Mouse (Mus musculus): ENCODE data around the gene Spink4. TPM values are rescaled to one million over a fixed set of nuclear protein-coding genes. Genes with fewer than 3 reads are reported as not detected.

Gene Spink4
- polyA plus RNA-seq, 1 experiment from 2014 or later = not detected

GRCm38 (mm10) chr4:40895646-40896045 is 24.2 kb upstream of the Spink4 start:
- no peaks in the 10 kb centered on the region for H3K4me1 ChIP-seq (ENCODE audit: control insufficient read depth, insufficient read depth, low read length)
- H3K4me2 ChIP-seq (ENCODE audit: low read length) = no peak overlapping the region
- H3K9ac ChIP-seq (ENCODE audit: low read depth, low read length) = no peak overlapping the region
- H3K9me3 ChIP-seq (replicated peaks; ENCODE audit: control insufficient read depth, low read length, poor library complexity, severe bottlenecking) = no peaks in the 10 kb centered on the region
- H3K36me3 ChIP-seq (ENCODE audit: control insufficient read depth, insufficient read depth, low read length) = no peaks in the 10 kb centered on the region
- H3K4me3 ChIP-seq (ENCODE audit: low read depth, low read length) = no peak overlapping the region
- no peak overlapping the region for H3K27ac ChIP-seq (ENCODE audit: low read length)
- no peak for ATAC-seq
- 96% methylated on average over 2 of the region's 2 CpGs for WGBS
- H3K27me3 ChIP-seq (ENCODE audit: control insufficient read depth, insufficient read depth, low read depth, low read length) = no peaks in the 10 kb centered on the region

DNA sequence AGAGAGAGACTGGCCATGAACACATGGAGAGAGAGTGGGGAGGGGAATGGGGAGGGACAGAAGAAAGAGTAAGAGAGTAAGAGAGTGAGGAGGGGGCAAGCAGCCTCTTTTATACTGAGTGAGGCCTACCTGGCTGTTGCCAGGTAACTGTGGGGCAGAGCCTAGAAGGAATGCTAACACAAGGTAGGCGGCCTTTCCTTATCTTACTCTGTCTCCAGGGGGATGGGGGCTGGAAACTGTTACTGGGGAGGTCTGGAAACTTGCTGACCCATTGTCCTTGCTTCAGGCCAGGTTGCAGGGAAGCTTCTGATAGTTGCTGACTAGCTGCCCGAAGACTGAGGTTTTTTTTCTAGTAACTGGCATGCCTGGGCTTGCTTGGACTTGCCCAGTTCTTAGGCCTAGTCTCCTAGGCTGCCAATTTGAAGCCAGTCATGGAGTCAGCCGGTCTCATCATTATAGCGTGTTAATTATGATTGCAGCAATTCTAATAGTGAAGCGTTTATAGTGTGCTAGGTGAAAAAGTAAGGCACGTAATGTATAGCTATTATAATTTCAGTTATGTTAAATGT is 21.3 kb upstream of the Spink4 start:
- WGBS = 81% methylated on average over 6 of the region's 6 CpGs
- Histone ChIP-seq H3K4me3 (ENCODE audit: low read depth, low read length) (no peak overlapping the region), H3K4me1 (ENCODE audit: control insufficient read depth, insufficient read depth, low read length) (no peaks in the 10 kb centered on the region), H3K4me2 (ENCODE audit: low read length) (no peak overlapping the region), H3K27me3 (ENCODE audit: control insufficient read depth, insufficient read depth, low read depth, low read length) (no peaks in the 10 kb centered on the region), H3K9me3 (replicated peaks; ENCODE audit: control insufficient read depth, low read length, poor library complexity, severe bottlenecking) (no peaks in the 10 kb centered on the region), H3K9ac (ENCODE audit: low read depth, low read length) (no peak overlapping the region), H3K27ac (ENCODE audit: low read length) (no peak overlapping the region), H3K36me3 (ENCODE audit: control insufficient read depth, insufficient read depth, low read length) (no peaks in the 10 kb centered on the region)
- ATAC-seq = no peak

GRCm38 (mm10) chr4:40899264-40899663 is 20.6 kb upstream of the Spink4 start:
- no peak overlapping the region for H3K4me3 ChIP-seq (ENCODE audit: low read depth, low read length)
- 75% methylated on average over 2 of the region's 2 CpGs for WGBS
- no peaks in the 10 kb centered on the region for H3K4me1 ChIP-seq (ENCODE audit: control insufficient read depth, insufficient read depth, low read length)
- H3K27ac ChIP-seq (ENCODE audit: low read length) = no peak overlapping the region
- no peaks in the 10 kb centered on the region for H3K9me3 ChIP-seq (replicated peaks; ENCODE audit: control insufficient read depth, low read length, poor library complexity, severe bottlenecking)
- H3K9ac ChIP-seq (ENCODE audit: low read depth, low read length) = no peak overlapping the region
- H3K36me3 ChIP-seq (ENCODE audit: control insufficient read depth, insufficient read depth, low read length) = no peaks in the 10 kb centered on the region
- ATAC-seq = no peak
- H3K4me2 ChIP-seq (ENCODE audit: low read length) = no peak overlapping the region
- no peaks in the 10 kb centered on the region for H3K27me3 ChIP-seq (ENCODE audit: control insufficient read depth, insufficient read depth, low read depth, low read length)

GRCm38 (mm10) chr4:40900071-40900470 is 19.8 kb upstream of the Spink4 start:
- H3K27ac ChIP-seq (ENCODE audit: low read length) = no peak overlapping the region
- WGBS = 97% methylated on average over 3 of the region's 3 CpGs
- H3K36me3 ChIP-seq (ENCODE audit: control insufficient read depth, insufficient read depth, low read length) = no peaks in the 10 kb centered on the region
- no peak for ATAC-seq
- H3K4me2 ChIP-seq (ENCODE audit: low read length) = no peak overlapping the region
- H3K9me3 ChIP-seq (replicated peaks; ENCODE audit: control insufficient read depth, low read length, poor library complexity, severe bottlenecking) = no peaks in the 10 kb centered on the region
- H3K9ac ChIP-seq (ENCODE audit: low read depth, low read length) = no peak overlapping the region
- no peak overlapping the region for H3K4me3 ChIP-seq (ENCODE audit: low read depth, low read length)
- H3K4me1 ChIP-seq (ENCODE audit: control insufficient read depth, insufficient read depth, low read length) = no peaks in the 10 kb centered on the region
- H3K27me3 ChIP-seq (ENCODE audit: control insufficient read depth, insufficient read depth, low read depth, low read length) = no peaks in the 10 kb centered on the region

GRCm38 (mm10) chr4:40900612-40901011 is 19.2 kb upstream of the Spink4 start:
- 87% methylated on average over 4 of the region's 4 CpGs for WGBS
- no peak overlapping the region for H3K4me3 ChIP-seq (ENCODE audit: low read depth, low read length)

GRCm38 (mm10) chr4:40906298-40906697 is 13.6 kb upstream of the Spink4 start:
- H3K4me3 ChIP-seq (ENCODE audit: low read depth, low read length) = no peak overlapping the region
- no peaks in the 10 kb centered on the region for H3K9me3 ChIP-seq (replicated peaks; ENCODE audit: control insufficient read depth, low read length, poor library complexity, severe bottlenecking)
- ATAC-seq = no peak
- no peaks in the 10 kb centered on the region for H3K36me3 ChIP-seq (ENCODE audit: control insufficient read depth, insufficient read depth, low read length)
- no peak overlapping the region for H3K4me2 ChIP-seq (ENCODE audit: low read length)
- 61% methylated on average over 1 of the region's 1 CpGs for WGBS
- no peaks in the 10 kb centered on the region for H3K27me3 ChIP-seq (ENCODE audit: control insufficient read depth, insufficient read depth, low read depth, low read length)
- H3K27ac ChIP-seq (ENCODE audit: low read length) = no peak overlapping the region
- no peak overlapping the region for H3K9ac ChIP-seq (ENCODE audit: low read depth, low read length)
- no peaks in the 10 kb centered on the region for H3K4me1 ChIP-seq (ENCODE audit: control insufficient read depth, insufficient read depth, low read length)

More at GRCm38 (mm10) chr4:40900612-40901011, 19.2 kb upstream of the Spink4 start:
- no peaks in the 10 kb centered on the region for H3K9me3 ChIP-seq (replicated peaks; ENCODE audit: control insufficient read depth, low read length, poor library complexity, severe bottlenecking)
- H3K4me1 ChIP-seq (ENCODE audit: control insufficient read depth, insufficient read depth, low read length) = no peaks in the 10 kb centered on the region
- no peak overlapping the region for H3K4me2 ChIP-seq (ENCODE audit: low read length)
- no peak overlapping the region for H3K27ac ChIP-seq (ENCODE audit: low read length)
- ATAC-seq = no peak
- no peaks in the 10 kb centered on the region for H3K36me3 ChIP-seq (ENCODE audit: control insufficient read depth, insufficient read depth, low read length)
- H3K9ac ChIP-seq (ENCODE audit: low read depth, low read length) = no peak overlapping the region
- no peaks in the 10 kb centered on the region for H3K27me3 ChIP-seq (ENCODE audit: control insufficient read depth, insufficient read depth, low read depth, low read length)

- ATAC-seq = no peak
- Histone ChIP-seq H3K27ac (ENCODE audit: low read length) (no peak overlapping the region), H3K4me2 (ENCODE audit: low read length) (no peak overlapping the region), H3K4me3 (ENCODE audit: low read depth, low read length) (no peak overlapping the region), H3K9ac (ENCODE audit: low read depth, low read length) (no peak overlapping the region), H3K27me3 (ENCODE audit: control insufficient read depth, insufficient read depth, low read depth, low read length) (no peaks in the 10 kb centered on the region), H3K36me3 (ENCODE audit: control insufficient read depth, insufficient read depth, low read length) (no peaks in the 10 kb centered on the region), H3K4me1 (ENCODE audit: control insufficient read depth, insufficient read depth, low read length) (no peaks in the 10 kb centered on the region), H3K9me3 (replicated peaks; ENCODE audit: control insufficient read depth, low read length, poor library complexity, severe bottlenecking) (no peaks in the 10 kb centered on the region)
- 58% methylated on average over 20 of the region's 20 CpGs for WGBS
Observed at GRCm38 (mm10) chr4:40908261-40908969, 11.4 kb upstream of the Spink4 start.

GRCm38 (mm10) chr4:40914287-40914867 is 5.5 kb upstream of the Spink4 start:
- H3K27me3 ChIP-seq (ENCODE audit: control insufficient read depth, insufficient read depth, low read depth, low read length) = no peaks in the 10 kb centered on the region
- no peak overlapping the region for H3K4me2 ChIP-seq (ENCODE audit: low read length)
- ATAC-seq = no peak

DNA sequence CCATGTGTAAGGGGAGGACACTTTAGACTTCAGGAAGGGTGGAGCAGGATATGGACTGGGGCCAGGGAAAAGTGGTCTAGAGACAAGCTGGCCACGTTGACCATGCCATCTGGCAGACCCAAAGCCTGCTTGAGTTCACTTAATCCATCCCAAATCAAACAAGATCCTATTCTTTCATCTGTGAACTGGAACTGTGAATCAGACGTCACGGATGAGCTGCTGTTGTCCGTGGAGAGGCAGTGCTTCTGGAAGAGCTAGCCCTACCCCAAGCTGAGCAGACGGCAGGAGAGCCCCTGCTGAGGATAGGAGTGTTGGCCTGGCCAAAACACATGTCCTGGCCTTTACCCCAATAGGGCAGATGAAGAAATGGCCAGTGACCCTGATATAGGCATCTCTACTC is 3.9 kb upstream of the Spink4 start:
- Histone ChIP-seq H3K27me3 (ENCODE audit: control insufficient read depth, insufficient read depth, low read depth, low read length) (no peaks in the 10 kb centered on the region), H3K4me2 (ENCODE audit: low read length) (no peak overlapping the region), H3K4me1 (ENCODE audit: control insufficient read depth, insufficient read depth, low read length) (no peaks in the 10 kb centered on the region), H3K9me3 (replicated peaks; ENCODE audit: control insufficient read depth, low read length, poor library complexity, severe bottlenecking) (no peaks in the 10 kb centered on the region), H3K27ac (ENCODE audit: low read length) (no peak overlapping the region), H3K4me3 (ENCODE audit: low read depth, low read length) (no peak overlapping the region), H3K9ac (ENCODE audit: low read depth, low read length) (no peak overlapping the region), H3K36me3 (ENCODE audit: control insufficient read depth, insufficient read depth, low read length) (no peaks in the 10 kb centered on the region)
- 38% methylated on average over 5 of the region's 5 CpGs for WGBS
- no peak for ATAC-seq

More at GRCm38 (mm10) chr4:40914287-40914867, 5.5 kb upstream of the Spink4 start:
- Histone ChIP-seq H3K9ac (ENCODE audit: low read depth, low read length) (no peak overlapping the region), H3K36me3 (ENCODE audit: control insufficient read depth, insufficient read depth, low read length) (no peaks in the 10 kb centered on the region), H3K4me1 (ENCODE audit: control insufficient read depth, insufficient read depth, low read length) (no peaks in the 10 kb centered on the region), H3K9me3 (replicated peaks; ENCODE audit: control insufficient read depth, low read length, poor library complexity, severe bottlenecking) (no peaks in the 10 kb centered on the region), H3K27ac (ENCODE audit: low read length) (no peak overlapping the region), H3K4me3 (ENCODE audit: low read depth, low read length) (no peak overlapping the region)

All from midbrain, embryonic 16.5 days (tissue).